Mouse (Mus musculus): ENCODE measurements around the gene Ugt1a5.
"Not testable (repeated sequence)": the region's sequence is repeated elsewhere in the genome, so short reads cannot be mapped to it uniquely, and the experiment has no call there.

Ugt1a5 gene

DNA sequence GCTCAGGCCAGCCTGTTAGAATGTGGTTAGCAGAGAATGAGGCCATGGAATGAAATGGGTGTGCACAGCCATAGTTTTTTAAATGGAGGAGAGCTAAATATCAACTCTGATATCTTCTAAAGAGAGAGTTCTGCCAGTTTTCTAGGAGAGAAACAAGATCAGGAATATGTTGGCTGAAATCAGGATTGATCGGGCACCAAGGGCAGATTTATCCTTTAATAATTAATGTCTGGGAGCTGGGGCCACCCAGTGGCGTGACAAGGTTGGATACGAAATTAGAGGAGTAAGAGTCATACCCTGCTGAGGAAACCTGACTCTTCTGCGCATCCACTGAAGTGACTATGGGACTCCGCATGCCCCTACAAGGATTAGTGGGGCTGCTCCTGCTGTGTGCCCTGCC lies at the start of gene Ugt1a5:
Ugt1a5 (plus strand) TSS at position 302 of the 400 bp plus-strand sequence.
- no peak for DNase-seq (ENCODE audit: low spot score)

- not testable (repeated sequence) for DNase-seq (ENCODE audit: low spot score)
Measured at GRCm38 (mm10) chr1:88120550-88120949, 45.3 kb upstream of the Ugt1a5 start.

DNA sequence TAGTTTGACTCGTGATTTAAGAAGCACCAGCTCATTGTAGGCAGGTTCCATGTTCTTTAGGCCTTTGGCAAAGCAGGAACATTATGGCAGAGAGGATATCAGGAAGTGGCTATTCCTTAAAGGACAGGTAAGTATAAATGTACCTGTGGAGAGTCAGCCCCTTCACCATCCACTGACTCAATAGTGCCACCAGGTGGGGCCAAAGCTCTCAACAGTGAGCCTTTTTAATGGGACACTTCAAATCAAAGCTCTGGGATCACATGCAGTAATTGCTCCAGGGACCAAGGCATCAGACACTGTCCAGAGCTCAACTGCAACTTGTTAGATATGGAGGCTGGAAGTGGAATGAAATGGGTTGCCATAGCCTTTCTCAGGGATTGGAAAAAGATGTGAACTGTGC lies 44.3 kb upstream of the Ugt1a5 start:
- peak; percentile 44 for DNase-seq (ENCODE audit: low spot score)

DNA sequence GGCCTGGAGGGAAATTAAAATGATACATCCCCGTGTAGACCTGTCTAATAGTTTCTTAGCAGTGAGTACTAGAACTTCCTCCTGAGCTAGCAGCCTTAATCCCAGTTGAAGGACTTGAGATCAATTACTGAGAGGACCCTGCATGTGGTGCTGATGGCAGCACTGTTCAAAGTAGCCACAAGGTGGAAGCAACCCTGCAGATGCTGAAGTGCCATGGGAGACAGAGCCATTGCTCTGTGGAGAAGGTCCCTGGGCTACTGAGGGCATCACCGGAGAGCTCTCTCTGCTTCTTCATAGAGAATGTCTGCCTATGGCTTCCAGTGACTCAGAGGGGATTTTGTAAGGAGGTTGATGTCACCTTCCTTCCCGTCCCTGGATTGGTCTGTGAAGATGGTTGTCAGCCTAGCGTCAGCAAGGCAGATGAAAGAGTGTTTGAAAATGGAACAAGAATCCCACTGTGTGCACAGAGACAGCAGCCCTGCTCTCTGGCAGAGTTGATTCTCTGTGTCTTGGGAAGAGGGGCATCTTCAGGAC lies 39.9 kb upstream of the Ugt1a5 start:
- DNase-seq (ENCODE audit: low spot score) = not testable (repeated sequence)

- not testable (repeated sequence) for DNase-seq (ENCODE audit: low spot score)
Measured at GRCm38 (mm10) chr1:88129091-88129490, 36.7 kb upstream of the Ugt1a5 start.

DNA sequence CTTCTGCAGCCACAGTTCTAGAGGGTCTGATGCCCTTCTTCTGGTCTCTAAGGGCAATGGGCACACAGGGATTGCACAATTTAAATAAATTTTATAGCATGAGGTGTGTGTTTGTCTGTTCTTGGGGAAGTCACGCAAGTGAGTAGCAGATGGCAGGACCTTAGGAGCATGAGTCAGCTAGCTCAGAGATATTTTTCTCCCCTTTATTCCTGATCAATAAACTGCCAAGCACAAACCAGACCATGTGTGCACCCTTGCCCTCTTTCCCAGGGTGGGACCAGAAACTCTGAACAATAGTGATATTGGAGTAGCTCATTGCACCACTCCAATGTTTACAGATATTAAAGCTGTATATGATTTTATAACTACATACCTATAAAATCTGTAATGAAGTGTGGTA lies 35.6 kb upstream of the Ugt1a5 start:
- not testable (repeated sequence) for DNase-seq (ENCODE audit: low spot score)

DNA sequence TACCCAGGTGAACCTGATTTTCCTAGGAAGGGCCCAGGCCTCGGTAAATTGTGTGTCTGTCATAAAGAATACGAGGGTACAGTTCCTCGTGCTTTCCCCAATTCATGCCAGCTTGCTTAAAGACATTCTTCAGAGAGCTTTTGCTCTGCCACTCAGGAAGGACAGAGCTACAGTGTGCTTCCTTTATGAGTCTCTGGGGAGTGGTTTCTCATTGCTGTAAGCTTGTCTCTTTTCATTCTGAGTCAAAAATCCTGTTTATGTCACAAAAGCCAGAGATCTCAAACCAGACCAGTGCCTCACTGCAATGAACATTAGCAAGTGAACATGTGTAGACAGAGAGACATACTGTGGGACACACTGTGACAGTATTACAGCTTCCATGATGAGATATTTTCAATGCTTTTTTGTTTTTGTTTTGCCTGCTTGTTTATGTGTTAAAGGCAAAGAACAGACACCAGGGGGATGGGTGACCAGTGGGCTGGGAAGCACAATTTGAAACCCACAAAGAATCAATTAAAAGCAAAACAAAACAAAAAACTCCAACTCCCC lies 31.8 kb upstream of the Ugt1a5 start:
- DNase-seq (ENCODE audit: low spot score) = no peak

DNA sequence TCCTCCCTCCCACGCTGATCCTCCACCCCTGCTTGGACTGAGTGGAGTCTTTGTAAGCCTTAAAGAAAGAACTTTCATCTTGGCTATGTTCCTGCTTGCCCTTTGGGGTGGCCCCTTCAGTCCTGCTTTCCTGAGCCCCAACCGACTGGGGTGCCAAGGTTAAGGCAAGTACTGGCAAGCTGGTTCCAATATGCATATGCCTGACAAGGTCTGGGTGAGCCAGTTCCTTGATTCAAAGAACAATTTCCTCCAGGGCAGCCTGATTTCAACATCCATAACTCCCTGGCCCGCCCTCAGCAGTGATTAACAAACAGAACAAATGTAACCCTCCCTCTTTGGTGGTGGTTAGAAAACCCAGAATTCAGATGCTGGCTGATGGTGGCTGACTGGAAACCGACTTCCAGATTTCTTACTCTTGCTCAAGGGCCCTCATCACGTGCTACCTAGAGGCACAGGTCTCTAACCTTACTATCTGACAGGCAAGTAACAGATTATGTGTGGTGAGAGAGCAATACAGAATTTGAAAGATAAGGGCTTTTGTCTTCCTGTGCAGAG lies 31.3 kb upstream of the Ugt1a5 start, which contains the start of gene Ugt1a6a:
Ugt1a6a (plus strand) TSS at position 353 of the 555 bp plus-strand sequence.
- DNase-seq (ENCODE audit: low spot score) = peak; percentile 45

DNA sequence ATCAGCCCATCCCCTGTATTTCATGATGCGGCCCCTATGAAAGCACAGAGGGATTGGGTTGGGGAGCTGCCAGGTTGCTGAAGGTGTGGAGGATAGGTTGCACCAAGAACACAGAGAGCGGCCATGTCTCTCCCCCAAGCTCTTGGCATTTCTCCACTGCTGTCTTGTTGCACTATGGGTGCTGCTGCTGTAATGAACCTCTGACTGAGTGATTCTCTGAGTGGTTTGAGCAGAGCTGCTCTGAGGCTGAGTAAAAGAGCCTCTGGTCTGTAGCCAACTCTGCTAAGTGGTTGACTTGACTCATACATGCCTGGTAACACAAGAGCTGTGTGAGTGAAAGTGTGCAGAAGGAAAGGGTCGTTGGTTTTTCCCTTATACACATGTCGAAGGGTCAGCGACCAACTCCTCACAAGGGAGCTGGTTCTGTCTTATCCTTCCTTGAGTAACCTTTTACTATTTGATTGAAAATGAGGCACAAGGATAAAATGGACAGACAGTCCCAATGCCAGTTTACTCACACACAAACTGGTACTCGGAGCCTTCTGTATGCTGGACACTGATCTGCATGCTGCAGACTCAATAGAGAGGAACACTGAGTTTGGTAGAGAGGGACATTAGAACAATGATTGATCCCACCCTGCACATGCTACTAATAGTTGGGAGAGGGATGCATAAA lies 30.4 kb upstream of the Ugt1a5 start:
- DNase-seq (ENCODE audit: low spot score) = not testable (repeated sequence)

DNA sequence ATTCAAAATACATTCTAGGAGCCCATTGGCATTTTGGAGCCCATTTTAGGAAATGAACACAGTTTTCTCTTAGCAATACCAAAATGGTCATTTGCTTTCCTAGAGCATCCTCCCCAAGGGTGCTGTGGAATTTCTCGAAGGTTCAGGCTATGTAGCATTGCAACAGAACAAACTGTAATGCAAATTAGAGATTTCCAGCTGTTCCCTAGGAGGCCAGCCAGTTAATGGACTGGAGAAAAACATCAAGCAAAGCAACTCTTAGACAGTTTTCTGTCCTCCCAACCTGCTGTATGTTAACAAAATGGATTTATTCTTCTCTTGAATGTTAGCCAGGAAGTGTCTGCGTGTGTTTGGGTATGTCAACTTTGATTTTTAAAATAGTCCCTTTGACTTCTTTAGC lies 29.2 kb upstream of the Ugt1a5 start:
- no peak for DNase-seq (ENCODE audit: low spot score)

- DNase-seq (ENCODE audit: low spot score) = no peak
Measured at GRCm38 (mm10) chr1:88137264-88137663, 28.5 kb upstream of the Ugt1a5 start.

- DNase-seq (ENCODE audit: low spot score) = no peak
Measured at GRCm38 (mm10) chr1:88138145-88138544, 27.7 kb upstream of the Ugt1a5 start.

GRCm38 (mm10) chr1:88140492-88140891 lies 25.3 kb upstream of the Ugt1a5 start:
- not testable (repeated sequence) for DNase-seq (ENCODE audit: low spot score)

GRCm38 (mm10) chr1:88143966-88144675 lies 21.7 kb upstream of the Ugt1a5 start:
- DNase-seq (ENCODE audit: low spot score) = peak; percentile 83

GRCm38 (mm10) chr1:88145278-88145677 lies 20.5 kb upstream of the Ugt1a5 start:
- DNase-seq (ENCODE audit: low spot score) = not testable (repeated sequence)

GRCm38 (mm10) chr1:88150133-88150532 lies 15.7 kb upstream of the Ugt1a5 start:
- not testable (repeated sequence) for DNase-seq (ENCODE audit: low spot score)

DNA sequence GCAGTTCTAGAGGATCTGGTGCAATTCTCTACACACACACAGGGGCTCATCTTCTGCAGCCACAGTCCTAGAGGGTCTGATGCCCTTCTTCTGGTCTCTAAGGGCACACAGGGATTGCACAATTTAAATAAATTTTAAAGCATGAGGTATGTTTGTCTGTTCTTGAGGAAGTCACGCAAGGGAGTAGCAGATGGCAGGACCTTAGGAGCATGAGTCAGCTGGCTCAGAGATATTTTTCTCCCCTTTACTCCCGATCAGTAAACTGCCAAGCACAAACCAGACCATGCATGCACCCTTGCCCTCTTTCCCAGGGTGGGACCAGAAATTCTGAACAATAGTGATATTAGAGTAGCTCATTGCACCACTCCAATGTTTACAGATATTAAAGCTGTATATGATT lies 7.4 kb upstream of the Ugt1a5 start:
- DNase-seq (ENCODE audit: low spot score) = no peak

DNA sequence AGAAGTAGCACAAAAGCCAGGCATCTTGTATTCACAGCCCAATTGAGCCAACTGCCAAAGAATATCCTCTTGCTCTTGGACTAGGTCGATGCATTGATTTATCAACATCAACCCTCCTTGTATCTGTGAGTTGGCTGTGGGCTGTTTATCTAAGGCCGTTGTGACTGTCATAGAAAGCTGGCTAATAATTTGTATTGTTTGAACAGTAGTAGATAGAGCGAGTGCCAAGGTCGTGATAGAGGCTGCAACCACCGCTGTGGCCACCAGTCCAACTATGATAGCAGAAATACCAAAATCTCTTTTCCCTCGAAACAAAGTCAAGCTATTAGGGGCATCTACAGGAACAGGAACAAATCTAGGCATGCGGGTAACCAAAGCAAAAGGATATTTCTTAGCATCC lies 6.4 kb downstream of the Ugt1a5 start:
- not testable (repeated sequence) for DNase-seq (ENCODE audit: low spot score)

DNA sequence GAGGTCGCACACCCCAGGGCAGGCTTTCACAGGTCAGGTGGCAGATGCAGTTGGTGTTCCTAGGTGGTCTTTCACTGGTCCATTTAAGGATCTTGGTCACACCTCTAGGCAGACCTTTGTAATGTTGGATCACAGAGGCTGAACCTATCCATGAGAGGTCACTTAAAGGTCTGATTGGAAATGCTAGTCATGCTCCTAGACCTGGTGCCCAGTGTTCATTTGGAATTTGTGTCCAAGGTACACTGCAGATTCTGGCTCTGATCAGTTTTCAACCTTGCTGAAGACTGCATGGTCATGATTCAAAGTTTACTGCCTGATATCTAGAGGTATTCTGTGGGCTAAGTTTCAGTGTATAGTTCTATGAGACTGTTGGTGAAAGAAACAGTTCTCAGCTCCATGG lies 13.8 kb downstream of the Ugt1a5 start:
- DNase-seq (ENCODE audit: low spot score) = no peak

DNA sequence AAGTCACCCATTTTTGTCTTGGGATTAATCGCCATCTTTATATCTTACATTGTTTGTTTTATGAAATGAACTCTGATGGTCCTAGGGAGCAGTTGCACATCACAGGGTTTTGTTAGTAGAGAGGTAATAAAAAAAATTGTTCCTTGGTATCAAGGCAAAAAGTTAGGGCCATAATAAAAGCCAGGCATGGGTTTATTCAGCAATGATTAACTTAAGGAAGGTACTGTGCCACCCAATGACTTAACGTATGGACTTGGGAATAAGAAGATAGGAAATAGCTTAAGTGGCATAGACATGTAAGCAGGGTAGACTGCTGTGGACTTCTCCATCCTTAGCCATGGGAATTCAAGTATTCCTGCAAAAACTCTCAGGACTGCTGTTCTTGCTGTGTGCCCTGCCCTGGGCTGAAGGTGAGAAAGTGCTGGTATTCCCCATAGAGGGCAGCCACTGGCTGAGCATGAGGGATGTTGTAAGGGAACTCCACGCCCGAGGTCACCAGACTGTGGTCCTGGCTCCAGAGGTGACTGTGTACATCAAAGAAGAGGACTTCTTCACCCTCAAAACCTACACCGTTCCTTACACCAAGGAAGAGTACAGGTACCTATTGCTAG lies 20.6 kb downstream of the Ugt1a5 start:
- DNase-seq (ENCODE audit: low spot score) = no peak

- no peak for DNase-seq (ENCODE audit: low spot score)
Measured at GRCm38 (mm10) chr1:88192136-88192535, 26.3 kb downstream of the Ugt1a5 start.

- no peak for DNase-seq (ENCODE audit: low spot score)
Measured at GRCm38 (mm10) chr1:88195687-88196086, 29.9 kb downstream of the Ugt1a5 start.

Data from testis, postnatal 10 days (tissue).